Mouse (Mus musculus): ENCODE data around the gene Ankrd22. TPM values are rescaled to one million over a fixed set of nuclear protein-coding genes. Genes with fewer than 3 reads are reported as not detected.

Gene Ankrd22
- polyA plus RNA-seq, 1 experiment from 2014 or later: 0.79 TPM

- 38% methylated on average over 10 of the region's 10 CpGs for WGBS
- ATAC-seq (replicated peaks; ENCODE audit: extremely low read depth, insufficient read depth, low FRiP score): no peak
Measured at GRCm38 (mm10) chr19:34191645-34192007, 25.8 kb upstream of the Ankrd22 start.

GRCm38 (mm10) chr19:34186845-34187244, 21.0 kb upstream of the Ankrd22 start:
- H3K27ac ChIP-seq (ENCODE audit: low read length): no peak overlapping the region
- no peak overlapping the region for H3K4me3 ChIP-seq (ENCODE audit: low read length)
- H3K36me3 ChIP-seq (ENCODE audit: control insufficient read depth, insufficient read depth): no peaks in the 10 kb centered on the region
- no peaks in the 10 kb centered on the region for H3K9me3 ChIP-seq (replicated peaks; ENCODE audit: control insufficient read depth, low read length)
- no peak for ATAC-seq (replicated peaks; ENCODE audit: extremely low read depth, insufficient read depth, low FRiP score)
- no peak overlapping the region for H3K4me2 ChIP-seq (ENCODE audit: low read depth, low read length)
- 79% methylated on average over 4 of the region's 4 CpGs for WGBS
- H3K4me1 ChIP-seq (ENCODE audit: control insufficient read depth, insufficient read depth, low read length): 0 out of 2 replicates have a peak, but pooled peaks cover 2% of the 10 kb centered on the region
- H3K27me3 ChIP-seq (ENCODE audit: control insufficient read depth, insufficient read depth, low read length): no peaks in the 10 kb centered on the region
- H3K9ac ChIP-seq (ENCODE audit: low read length): no peak overlapping the region

More at GRCm38 (mm10) chr19:34191645-34192007, 25.8 kb upstream of the Ankrd22 start:
- H3K9me3 ChIP-seq (replicated peaks; ENCODE audit: control insufficient read depth, low read length): no peaks in the 10 kb centered on the region
- H3K4me2 ChIP-seq (ENCODE audit: low read depth, low read length): peak overlapping the region; percentile 67
- no peak overlapping the region for H3K27ac ChIP-seq (ENCODE audit: low read length)
- peak overlapping the region; percentile 63 for H3K4me3 ChIP-seq (ENCODE audit: low read length)
- H3K9ac ChIP-seq (ENCODE audit: low read length): peak overlapping the region; percentile 72
- 0 out of 2 replicates have a peak, but pooled peaks cover 5% of the 10 kb centered on the region for H3K4me1 ChIP-seq (ENCODE audit: control insufficient read depth, insufficient read depth, low read length)
- H3K27me3 ChIP-seq (ENCODE audit: control insufficient read depth, insufficient read depth, low read length): no peaks in the 10 kb centered on the region
- no peaks in the 10 kb centered on the region for H3K36me3 ChIP-seq (ENCODE audit: control insufficient read depth, insufficient read depth)

DNA sequence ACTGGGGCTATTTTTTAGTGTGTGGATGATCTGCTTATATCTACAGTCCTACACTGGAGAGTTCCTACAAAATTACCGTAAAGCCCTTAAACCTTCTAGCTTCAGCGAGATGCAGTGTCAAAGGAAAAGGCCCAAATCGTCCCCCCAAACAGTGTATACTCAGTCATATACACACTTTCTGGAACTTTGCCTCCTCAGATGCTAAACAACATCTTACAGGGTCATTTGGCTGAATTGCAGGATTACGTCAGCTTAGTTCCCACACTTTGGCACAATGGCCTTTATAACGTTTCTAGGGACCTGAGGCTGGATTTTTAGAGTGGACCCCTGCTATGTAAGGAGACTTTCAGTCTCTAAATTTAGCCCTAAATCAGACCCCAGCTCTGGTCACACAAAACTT, 16.6 kb upstream of the Ankrd22 start:
- Histone ChIP-seq H3K4me2 (ENCODE audit: low read depth, low read length) (no peak overlapping the region), H3K9ac (ENCODE audit: low read length) (no peak overlapping the region), H3K27me3 (ENCODE audit: control insufficient read depth, insufficient read depth, low read length) (no peaks in the 10 kb centered on the region), H3K4me3 (ENCODE audit: low read length) (no peak overlapping the region), H3K9me3 (replicated peaks; ENCODE audit: control insufficient read depth, low read length) (no peaks in the 10 kb centered on the region), H3K4me1 (ENCODE audit: control insufficient read depth, insufficient read depth, low read length) (no peaks in the 10 kb centered on the region), H3K27ac (ENCODE audit: low read length) (no peak overlapping the region), H3K36me3 (ENCODE audit: control insufficient read depth, insufficient read depth) (no peaks in the 10 kb centered on the region)
- ATAC-seq (replicated peaks; ENCODE audit: extremely low read depth, insufficient read depth, low FRiP score): no peak
- 67% methylated on average over 5 of the region's 5 CpGs for WGBS

- Histone ChIP-seq H3K27me3 (ENCODE audit: control insufficient read depth, insufficient read depth, low read length) (no peaks in the 10 kb centered on the region), H3K4me3 (ENCODE audit: low read length) (no peak overlapping the region), H3K27ac (ENCODE audit: low read length) (no peak overlapping the region), H3K4me1 (ENCODE audit: control insufficient read depth, insufficient read depth, low read length) (no peaks in the 10 kb centered on the region), H3K9me3 (replicated peaks; ENCODE audit: control insufficient read depth, low read length) (no peaks in the 10 kb centered on the region), H3K9ac (ENCODE audit: low read length) (no peak overlapping the region), H3K36me3 (ENCODE audit: control insufficient read depth, insufficient read depth) (no peaks in the 10 kb centered on the region), H3K4me2 (ENCODE audit: low read depth, low read length) (no peak overlapping the region)
- no peak for ATAC-seq (replicated peaks; ENCODE audit: extremely low read depth, insufficient read depth, low FRiP score)
- WGBS: 78% methylated on average over 3 of the region's 3 CpGs
Measured at GRCm38 (mm10) chr19:34181234-34181633, 15.4 kb upstream of the Ankrd22 start.

- Histone ChIP-seq H3K27ac (ENCODE audit: low read length) (no peak overlapping the region), H3K4me2 (ENCODE audit: low read depth, low read length) (no peak overlapping the region), H3K36me3 (ENCODE audit: control insufficient read depth, insufficient read depth) (no peaks in the 10 kb centered on the region), H3K4me1 (ENCODE audit: control insufficient read depth, insufficient read depth, low read length) (no peaks in the 10 kb centered on the region), H3K9ac (ENCODE audit: low read length) (no peak overlapping the region), H3K4me3 (ENCODE audit: low read length) (no peak overlapping the region), H3K27me3 (ENCODE audit: control insufficient read depth, insufficient read depth, low read length) (no peaks in the 10 kb centered on the region), H3K9me3 (replicated peaks; ENCODE audit: control insufficient read depth, low read length) (no peaks in the 10 kb centered on the region)
- no peak for ATAC-seq (replicated peaks; ENCODE audit: extremely low read depth, insufficient read depth, low FRiP score)
- 64% methylated on average over 2 of the region's 2 CpGs for WGBS
Measured at GRCm38 (mm10) chr19:34180316-34180715, 14.5 kb upstream of the Ankrd22 start.

DNA sequence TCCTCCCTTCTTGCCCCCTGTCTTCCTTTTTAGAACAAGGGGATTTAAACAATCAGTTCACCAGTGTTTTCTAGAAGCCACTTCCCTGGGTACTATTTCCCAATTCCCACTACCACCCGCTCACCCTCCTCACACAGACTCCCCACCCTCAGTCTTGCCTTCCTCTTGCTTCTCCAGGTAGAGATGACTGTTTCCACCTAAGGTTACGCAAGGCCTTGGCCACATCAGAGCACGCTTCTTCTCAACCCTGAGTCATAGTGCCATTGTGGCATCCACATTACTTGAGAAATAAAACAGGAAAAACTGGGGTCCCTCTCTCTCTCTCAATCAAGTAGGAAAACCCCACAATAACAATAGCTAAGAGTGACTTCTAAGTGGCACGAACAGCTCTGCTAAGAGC, 13.3 kb upstream of the Ankrd22 start:
- Histone ChIP-seq H3K4me3 (ENCODE audit: low read length) (no peak overlapping the region), H3K27ac (ENCODE audit: low read length) (no peak overlapping the region), H3K9me3 (replicated peaks; ENCODE audit: control insufficient read depth, low read length) (no peaks in the 10 kb centered on the region), H3K27me3 (ENCODE audit: control insufficient read depth, insufficient read depth, low read length) (no peaks in the 10 kb centered on the region), H3K4me2 (ENCODE audit: low read depth, low read length) (no peak overlapping the region), H3K36me3 (ENCODE audit: control insufficient read depth, insufficient read depth) (no peaks in the 10 kb centered on the region), H3K9ac (ENCODE audit: low read length) (no peak overlapping the region), H3K4me1 (ENCODE audit: control insufficient read depth, insufficient read depth, low read length) (no peaks in the 10 kb centered on the region)
- ATAC-seq (replicated peaks; ENCODE audit: extremely low read depth, insufficient read depth, low FRiP score): no peak
- WGBS: 84% methylated on average over 4 of the region's 4 CpGs

- WGBS: 36% methylated on average over 3 of the region's 3 CpGs
Measured at GRCm38 (mm10) chr19:34174004-34174403, 8.2 kb upstream of the Ankrd22 start.

GRCm38 (mm10) chr19:34171167-34171566, 5.3 kb upstream of the Ankrd22 start:
- no peak overlapping the region for H3K4me2 ChIP-seq (ENCODE audit: low read depth, low read length)

More at GRCm38 (mm10) chr19:34174004-34174403, 8.2 kb upstream of the Ankrd22 start:
- no peak overlapping the region for H3K9ac ChIP-seq (ENCODE audit: low read length)
- no peaks in the 10 kb centered on the region for H3K27me3 ChIP-seq (ENCODE audit: control insufficient read depth, insufficient read depth, low read length)
- no peaks in the 10 kb centered on the region for H3K36me3 ChIP-seq (ENCODE audit: control insufficient read depth, insufficient read depth)
- H3K27ac ChIP-seq (ENCODE audit: low read length): no peak overlapping the region
- no peaks in the 10 kb centered on the region for H3K9me3 ChIP-seq (replicated peaks; ENCODE audit: control insufficient read depth, low read length)
- H3K4me1 ChIP-seq (ENCODE audit: control insufficient read depth, insufficient read depth, low read length): no peaks in the 10 kb centered on the region
- H3K4me2 ChIP-seq (ENCODE audit: low read depth, low read length): no peak overlapping the region
- no peak overlapping the region for H3K4me3 ChIP-seq (ENCODE audit: low read length)
- ATAC-seq (replicated peaks; ENCODE audit: extremely low read depth, insufficient read depth, low FRiP score): no peak

DNA sequence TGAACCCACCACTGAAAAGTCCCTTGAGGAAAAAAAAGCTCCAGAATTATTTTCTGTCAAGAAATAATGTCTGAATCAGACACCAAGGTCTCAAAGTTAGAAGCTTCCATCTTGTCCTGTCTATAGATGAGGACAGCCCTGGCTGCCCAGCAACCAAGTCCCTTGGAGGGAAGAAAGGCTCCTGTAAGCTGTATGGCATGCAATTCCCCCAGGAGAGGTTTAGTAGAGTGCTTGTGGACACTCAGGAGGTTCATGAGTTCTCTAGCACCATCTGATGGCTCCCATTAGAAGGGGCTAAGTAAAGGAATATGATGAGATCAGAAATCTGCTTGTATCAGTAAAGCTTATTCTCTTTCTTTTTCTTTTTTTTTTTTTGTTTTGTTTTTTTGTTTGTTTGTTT, 3.3 kb upstream of the Ankrd22 start:
- no peaks in the 10 kb centered on the region for H3K27me3 ChIP-seq (ENCODE audit: control insufficient read depth, insufficient read depth, low read length)
- ATAC-seq (replicated peaks; ENCODE audit: extremely low read depth, insufficient read depth, low FRiP score): no peak

More at GRCm38 (mm10) chr19:34171167-34171566, 5.3 kb upstream of the Ankrd22 start:
- Histone ChIP-seq H3K4me3 (ENCODE audit: low read length) (no peak overlapping the region), H3K9ac (ENCODE audit: low read length) (no peak overlapping the region), H3K36me3 (ENCODE audit: control insufficient read depth, insufficient read depth) (no peaks in the 10 kb centered on the region), H3K27me3 (ENCODE audit: control insufficient read depth, insufficient read depth, low read length) (no peaks in the 10 kb centered on the region), H3K4me1 (ENCODE audit: control insufficient read depth, insufficient read depth, low read length) (no peaks in the 10 kb centered on the region), H3K27ac (ENCODE audit: low read length) (no peak overlapping the region), H3K9me3 (replicated peaks; ENCODE audit: control insufficient read depth, low read length) (no peaks in the 10 kb centered on the region)
- whole genome bisulfite sequencing: 37% methylated on average over 3 of the region's 3 CpGs
- ATAC-seq (replicated peaks; ENCODE audit: extremely low read depth, insufficient read depth, low FRiP score): no peak

More for the DNA sequence above, 3.3 kb upstream of the Ankrd22 start:
- H3K9ac ChIP-seq (ENCODE audit: low read length): no peak overlapping the region
- H3K4me1 ChIP-seq (ENCODE audit: control insufficient read depth, insufficient read depth, low read length): no peaks in the 10 kb centered on the region
- no peaks in the 10 kb centered on the region for H3K9me3 ChIP-seq (replicated peaks; ENCODE audit: control insufficient read depth, low read length)
- H3K27ac ChIP-seq (ENCODE audit: low read length): no peak overlapping the region
- no peak overlapping the region for H3K4me3 ChIP-seq (ENCODE audit: low read length)
- no peaks in the 10 kb centered on the region for H3K36me3 ChIP-seq (ENCODE audit: control insufficient read depth, insufficient read depth)
- H3K4me2 ChIP-seq (ENCODE audit: low read depth, low read length): no peak overlapping the region

Data from heart, embryonic 16.5 days (tissue).